Mouse (Mus musculus): ENCODE data around the gene Lca5l. TPM values are rescaled to one million over a fixed set of nuclear protein-coding genes. Genes with fewer than 3 reads are reported as not detected.
"Not testable (repeated sequence)": the region's sequence is repeated elsewhere in the genome, so short reads cannot be mapped to it uniquely, and the experiment has no call there.

Gene Lca5l
- total RNA-seq, 2 experiments from 2014 or later, result 1.6 to 1.7 TPM

- DNase-seq, result no peak
These were observed 26.3 kb downstream of the Lca5l start for GRCm38 (mm10) chr16:96165723-96166264.

GRCm38 (mm10) chr16:96161336-96161735, 30.7 kb downstream of the Lca5l start:
- no peak for DNase-seq

- DNase-seq, result no peak
These were observed 31.1 kb downstream of the Lca5l start for GRCm38 (mm10) chr16:96160927-96161326.

GRCm38 (mm10) chr16:96159794-96160346, 32.2 kb downstream of the Lca5l start:
- no peak for DNase-seq

GRCm38 (mm10) chr16:96159091-96159731, 32.9 kb downstream of the Lca5l start:
- DNase-seq, result peak; percentile 27 to 42

GRCm38 (mm10) chr16:96158511-96159080, 33.5 kb downstream of the Lca5l start:
- no peak for DNase-seq

GRCm38 (mm10) chr16:96157171-96157570, 34.9 kb downstream of the Lca5l start:
- peak; percentile 32 to 49 for DNase-seq

GRCm38 (mm10) chr16:96156019-96156418, 36.1 kb downstream of the Lca5l start:
- peak; percentile 59 to 66 for DNase-seq

- no peak for DNase-seq
These were observed 37.6 kb downstream of the Lca5l start for GRCm38 (mm10) chr16:96154476-96154875.

GRCm38 (mm10) chr16:96151551-96151950, 40.5 kb downstream of the Lca5l start:
- peak in 1 of 2 experiments; percentile 42 for DNase-seq

- DNase-seq, result no peak
These were observed 41.1 kb downstream of the Lca5l start for GRCm38 (mm10) chr16:96150995-96151394.

- no peak for DNase-seq
These were observed 42.8 kb downstream of the Lca5l start for GRCm38 (mm10) chr16:96149311-96149710.

- DNase-seq, result no peak
These were observed 43.2 kb downstream of the Lca5l start for GRCm38 (mm10) chr16:96148834-96149233.

GRCm38 (mm10) chr16:96145814-96146213, 46.3 kb downstream of the Lca5l start:
- no peak for DNase-seq

- DNase-seq, result peak; percentile 100
These were observed 46.8 kb downstream of the Lca5l start, which contains the start of gene Wrb for GRCm38 (mm10) chr16:96145110-96145800. Gene Wrb, plus strand, starts transcription at chr16:96145407.

- DNase-seq, result not testable (repeated sequence)
These were observed 47.3 kb downstream of the Lca5l start for GRCm38 (mm10) chr16:96144748-96145109.

- no peak for DNase-seq
These were observed 63.6 kb downstream of the Lca5l start for GRCm38 (mm10) chr16:96128466-96128865.

- DNase-seq, result peak; percentile 95 to 97
These were observed 64.3 kb downstream of the Lca5l start, which contains the start of gene Hmgn1 for GRCm38 (mm10) chr16:96127657-96128344. Gene Hmgn1, minus strand, starts transcription at chr16:96127729.

GRCm38 (mm10) chr16:96127288-96127656, 64.8 kb downstream of the Lca5l start:
- DNase-seq, result no peak

- DNase-seq, result peak in 1 of 2 experiments; percentile 19
These were observed 65.3 kb downstream of the Lca5l start for GRCm38 (mm10) chr16:96126684-96127171.

GRCm38 (mm10) chr16:96120022-96120623, 71.9 kb downstream of the Lca5l start:
- no peak for DNase-seq

- no peak for DNase-seq
These were observed 77.3 kb downstream of the Lca5l start for GRCm38 (mm10) chr16:96114729-96115128.
